Mouse (Mus musculus) myocyte (in vitro differentiated cells): Measurements from ENCODE around the gene Hpd. TPM values are rescaled to one million over a fixed set of nuclear protein-coding genes. Genes with fewer than 3 reads are reported as not detected.

Source experiments
- H3K27me3 ChIP-seq: one replicate; pipeline ENCODE4 v1.6.1; 2011; ENCODE audit not compliant: control insufficient read depth, insufficient read depth, insufficient read length
- H3K36me3 ChIP-seq: one replicate; pipeline ENCODE4 v1.6.1; 2011; ENCODE audit not compliant: control insufficient read depth, insufficient read depth
- H3K4me2 ChIP-seq: one replicate; pipeline ENCODE4 v1.6.1; 2011; ENCODE audit warnings: low read depth, control low read depth
- H3K4me3 ChIP-seq: one replicate; pipeline ENCODE4 v1.5.1; 2011; ENCODE audit warnings: mild to moderate bottlenecking, control low read depth, moderate library complexity
- H3K79me2 ChIP-seq: one replicate; pipeline ENCODE4 v1.6.1; 2011; ENCODE audit not compliant: control insufficient read depth, insufficient read depth
- H3ac ChIP-seq: one replicate; pipeline ENCODE4 v1.6.1; 2011; ENCODE audit not compliant: control insufficient read depth, insufficient read length
- CEBPB ChIP-seq: IDR thresholded peaks from 2 replicates; pipeline ENCODE4 v1.6.1; 2011; ENCODE audit warnings: mild to moderate bottlenecking, moderate library complexity; ENCODE audit not compliant: poor library complexity, insufficient read depth, severe bottlenecking
- E2F4 ChIP-seq: IDR thresholded peaks from one replicate; pipeline ENCODE4 v1.6.1; 2011; ENCODE audit warnings: mild to moderate bottlenecking, control low read depth, moderate library complexity; ENCODE audit not compliant: insufficient read depth
- MAX ChIP-seq: IDR thresholded peaks from one replicate; pipeline ENCODE4 v1.6.1; 2011; ENCODE audit warnings: low read depth, mild to moderate bottlenecking, control low read depth
- MYOD1 ChIP-seq, 3 experiments: IDR thresholded peaks; one replicate each; pipeline ENCODE4 v1.6.1; 2011; ENCODE audit warnings: control low read depth in 2 of 3, low read depth in 2 of 3, mild to moderate bottlenecking in 2 of 3, moderate library complexity in 1 of 3; ENCODE audit not compliant: insufficient read length in 2 of 3, control insufficient read depth in 1 of 3
- MYOG ChIP-seq, 3 experiments: IDR thresholded peaks; one replicate each; pipeline ENCODE4 v1.6.1; 2011; ENCODE audit warnings: control low read depth in 2 of 3, low read depth in 2 of 3, mild to moderate bottlenecking in 2 of 3; ENCODE audit not compliant: insufficient read length in 2 of 3, control insufficient read depth in 1 of 3, insufficient read depth in 1 of 3
- POLR2A ChIP-seq: IDR thresholded peaks from one replicate; pipeline ENCODE4 v1.6.1; 2011; ENCODE audit warnings: low read depth, mild to moderate bottlenecking, control low read depth, moderate library complexity; ENCODE audit not compliant: insufficient read length
- POLR2AphosphoS2 ChIP-seq: IDR thresholded peaks from one replicate; pipeline ENCODE4 v1.6.1; 2011; ENCODE audit warnings: low read depth, control low read depth; ENCODE audit not compliant: insufficient read length
- REST ChIP-seq: IDR thresholded peaks from one replicate; pipeline ENCODE4 v1.6.1; 2011; ENCODE audit warnings: mild to moderate bottlenecking, control low read depth, moderate library complexity; ENCODE audit not compliant: insufficient read depth, insufficient read length
- SRF ChIP-seq: IDR thresholded peaks from one replicate; pipeline ENCODE4 v1.6.1; 2011; ENCODE audit warnings: low read depth; ENCODE audit not compliant: control insufficient read depth, insufficient read length
- TCF12 ChIP-seq: IDR thresholded peaks from one replicate; pipeline ENCODE4 v1.6.1; 2011; ENCODE audit warnings: mild to moderate bottlenecking, control low read depth; ENCODE audit not compliant: poor library complexity, insufficient read depth, severe bottlenecking
- TCF3 ChIP-seq: IDR thresholded peaks from one replicate; pipeline ENCODE4 v1.6.1; 2011; ENCODE audit warnings: low read depth, control low read depth; ENCODE audit not compliant: insufficient read length
- USF1 ChIP-seq: IDR thresholded peaks from one replicate; pipeline ENCODE4 v1.6.1; 2011; ENCODE audit warnings: low read depth, mild to moderate bottlenecking, control low read depth, moderate library complexity
- polyA plus RNA-seq: library from polyadenylated mRNA; unstranded; fragments of >200 nt; fragmentation: generic; extraction: Trizol; gene quantifications from one replicate; pipeline ENCODE4 v1.2.1, GENCODE M21; 2012; ENCODE audit warnings: missing spikeins

The Hpd gene
- not detected for polyA plus RNA-seq

DNA sequence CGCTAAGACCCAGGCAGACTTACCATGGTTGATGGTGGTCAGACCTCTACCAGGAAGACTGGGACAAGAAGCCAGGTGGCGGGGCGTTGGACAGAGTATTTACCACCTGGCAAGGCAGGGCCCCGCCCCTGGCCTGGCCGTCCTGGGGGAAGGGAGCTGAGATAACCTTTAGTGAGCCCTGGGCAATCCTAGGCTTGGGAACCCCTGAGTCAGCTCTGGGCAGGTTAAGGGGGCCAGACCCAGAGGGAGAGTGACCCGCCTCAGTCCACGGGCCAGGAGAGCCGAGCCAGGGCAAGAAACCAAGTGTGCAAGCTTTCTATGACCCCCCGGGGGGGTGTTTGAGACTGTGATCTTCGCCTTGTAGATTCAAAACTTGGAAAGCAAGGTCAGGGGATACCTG is at the start of gene Hpd:
TSS of gene Hpd (minus strand) at position 77 of the 400 bp plus-strand sequence.
- no peaks in the 10 kb centered on the region for H3K79me2 ChIP-seq
- no peaks in the 10 kb centered on the region for H3K27me3 ChIP-seq
- no peaks in the 10 kb centered on the region for H3K36me3 ChIP-seq
- H3ac ChIP-seq, result no peak within 1 kb of the TSS
- TF ChIP-seq POLR2A (no peak), CEBPB (no peak)
- H3K4me3 ChIP-seq, result no peak within 1 kb of the TSS
- no peak within 1 kb of the TSS for H3K4me2 ChIP-seq

DNA sequence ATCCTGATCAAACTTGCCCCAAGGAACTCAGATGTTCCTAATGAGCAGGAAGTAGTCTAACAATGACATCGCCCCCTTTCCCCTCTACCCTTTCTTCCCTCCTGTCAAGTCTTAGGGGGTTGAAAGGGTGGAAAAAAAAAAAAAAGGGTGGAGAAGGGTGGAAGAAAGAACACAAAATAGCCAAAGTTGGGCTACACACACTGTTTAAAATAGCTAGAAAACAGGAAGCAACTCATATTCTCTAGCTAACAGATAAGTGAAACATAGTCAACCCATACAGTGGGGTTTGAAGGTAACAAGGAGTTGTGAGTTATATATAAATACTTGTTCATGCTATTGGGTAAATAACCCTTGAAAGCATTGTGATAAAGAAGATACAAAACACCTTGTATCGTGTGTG is 49.7 kb upstream of the Hpd start:
- peaks cover 3% of the 10 kb centered on the region for H3K36me3 ChIP-seq
- H3K27me3 ChIP-seq, result no peaks in the 10 kb centered on the region
- TF ChIP-seq REST (no peak), MYOG (IDR thresholded peaks at IDR 0.05; ENCODE audit: control insufficient read depth in 1 of 3, insufficient read depth in 1 of 3, insufficient read length in 2 of 3, low read depth in 2 of 3) (no peak), POLR2A (no peak), POLR2AphosphoS2 (no peak), CEBPB (no peak), SRF (no peak), TCF12 (no peak)
- no peak overlapping the region for H3K4me3 ChIP-seq
- H3K4me2 ChIP-seq, result no peak overlapping the region
- H3K79me2 ChIP-seq, result peaks cover 18% of the 10 kb centered on the region
- H3ac ChIP-seq, result no peak overlapping the region

DNA sequence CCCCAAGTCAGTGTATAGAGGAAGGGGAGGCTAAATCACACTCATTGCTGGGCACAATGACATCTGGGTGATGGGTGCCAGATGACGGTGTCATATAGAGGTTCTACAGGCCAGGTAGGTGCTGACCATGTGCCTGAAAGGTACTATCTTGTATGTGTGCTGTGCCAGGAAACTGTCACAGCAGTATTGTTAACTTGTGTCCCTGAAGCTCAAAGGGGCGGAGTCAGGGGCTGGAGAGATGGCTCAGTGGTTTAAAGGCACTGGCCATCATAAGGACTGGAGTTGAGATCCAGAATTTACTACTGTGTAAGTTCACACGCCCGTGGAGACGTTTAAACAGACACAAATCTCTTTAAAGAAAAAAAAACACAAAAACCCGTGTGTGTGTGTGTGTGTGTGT is 46.8 kb upstream of the Hpd start:
- no peak overlapping the region for H3ac ChIP-seq
- no peaks in the 10 kb centered on the region for H3K27me3 ChIP-seq
- H3K4me3 ChIP-seq, result peak overlapping the region; percentile 70
- H3K79me2 ChIP-seq, result peaks cover 18% of the 10 kb centered on the region
- TF ChIP-seq MAX (no peak), USF1 (no peak), MYOG (IDR thresholded peaks at IDR 0.05; ENCODE audit: control insufficient read depth in 1 of 3, insufficient read depth in 1 of 3, insufficient read length in 2 of 3, low read depth in 2 of 3) (no peak), POLR2AphosphoS2 (no peak)
- peak overlapping the region; percentile 89 for H3K4me2 ChIP-seq
- peaks cover 3% of the 10 kb centered on the region for H3K36me3 ChIP-seq

DNA sequence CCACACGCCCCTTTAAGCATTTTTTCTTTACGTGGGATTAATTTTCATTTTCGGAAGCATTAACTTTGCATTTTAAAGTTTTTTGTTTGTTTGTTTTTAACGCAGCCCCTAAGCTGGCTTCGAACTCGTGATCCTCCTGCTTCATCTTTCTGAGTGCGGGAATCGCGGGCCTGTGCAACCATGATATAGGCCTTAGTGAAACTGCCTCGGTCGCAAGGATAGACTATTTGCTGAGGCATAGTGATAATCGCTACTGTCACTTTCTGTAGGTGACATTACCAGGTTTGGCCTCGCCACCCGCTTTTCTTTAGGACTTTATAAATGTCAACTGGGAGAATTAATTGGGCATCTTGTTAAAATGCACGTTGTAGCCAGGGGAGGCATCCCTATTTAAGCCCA is 46.0 kb upstream of the Hpd start:
- H3K27me3 ChIP-seq, result no peaks in the 10 kb centered on the region
- peaks cover 3% of the 10 kb centered on the region for H3K36me3 ChIP-seq
- peak overlapping the region; percentile 89 for H3K4me2 ChIP-seq
- H3ac ChIP-seq, result no peak overlapping the region
- peak overlapping the region; percentile 70 for H3K4me3 ChIP-seq
- TF ChIP-seq TCF3, result no peak
- no peak for TF ChIP-seq USF1
- TF ChIP-seq MYOG (IDR thresholded peaks at IDR 0.05; ENCODE audit: control insufficient read depth in 1 of 3, insufficient read depth in 1 of 3, insufficient read length in 2 of 3, low read depth in 2 of 3), result no peak
- TF ChIP-seq POLR2AphosphoS2, result no peak
- TF ChIP-seq MAX, result no peak
- no peak for TF ChIP-seq TCF12
- no peak for TF ChIP-seq POLR2A
- no peak for TF ChIP-seq MYOD1 (IDR thresholded peaks at IDR 0.05; ENCODE audit: control insufficient read depth in 1 of 3, insufficient read length in 2 of 3, low read depth in 2 of 3)
- TF ChIP-seq SRF, result no peak
- no peak for TF ChIP-seq E2F4
- TF ChIP-seq REST, result no peak
- no peak for TF ChIP-seq CEBPB
- H3K79me2 ChIP-seq, result peaks cover 18% of the 10 kb centered on the region

DNA sequence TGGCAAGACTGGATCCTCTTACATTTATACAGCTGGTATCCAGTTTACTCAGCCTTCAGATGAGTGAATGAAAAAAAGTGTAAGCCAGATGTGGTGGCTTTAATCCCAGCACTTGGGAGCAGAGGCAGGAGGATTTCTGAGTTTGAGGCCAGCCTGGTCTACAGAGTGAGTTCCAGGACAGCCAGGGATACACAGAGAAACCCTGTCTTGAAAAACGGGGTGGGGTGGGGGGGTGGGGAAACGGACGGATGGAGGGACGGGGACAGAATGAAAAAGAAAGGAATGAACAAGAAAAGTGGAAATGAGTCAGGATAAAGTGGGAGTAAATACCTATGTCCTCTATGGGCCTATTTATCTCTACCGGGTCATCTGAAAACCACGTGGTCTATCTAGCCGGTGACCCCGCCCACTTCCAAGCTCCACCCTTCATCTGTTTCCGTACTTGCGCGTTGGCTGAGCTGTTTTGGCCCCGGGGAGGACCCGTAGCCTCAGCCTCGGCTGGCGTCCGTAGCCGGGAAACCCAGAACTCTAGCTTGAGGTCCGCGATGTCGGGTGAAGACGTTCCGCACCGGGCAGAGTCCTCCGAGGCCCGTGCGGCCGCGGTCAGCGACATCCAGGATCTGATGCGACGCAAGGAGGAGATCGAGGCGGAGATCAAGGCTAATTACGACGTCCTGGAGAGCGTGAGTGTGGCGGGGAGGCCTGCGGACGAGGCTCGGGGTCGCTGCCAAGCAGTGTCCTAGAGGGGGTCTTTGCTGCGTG is 45.4 kb upstream of the Hpd start:
- Histone ChIP-seq H3K27me3 (no peaks in the 10 kb centered on the region), H3K79me2 (peaks cover 18% of the 10 kb centered on the region), H3ac (no peak overlapping the region), H3K4me2 (peak overlapping the region; percentile 89), H3K4me3 (peak overlapping the region; percentile 70), H3K36me3 (peaks cover 3% of the 10 kb centered on the region)
- TF ChIP-seq MYOG (IDR thresholded peaks at IDR 0.05; ENCODE audit: control insufficient read depth in 1 of 3, insufficient read depth in 1 of 3, insufficient read length in 2 of 3, low read depth in 2 of 3), result peak in 1 of 3 experiments; percentile 17
- peak; percentile 93 for TF ChIP-seq USF1
- TF ChIP-seq REST, result no peak
- no peak for TF ChIP-seq SRF
- TF ChIP-seq CEBPB, result no peak
- peak; percentile 62 for TF ChIP-seq POLR2A
- TF ChIP-seq MYOD1 (IDR thresholded peaks at IDR 0.05; ENCODE audit: control insufficient read depth in 1 of 3, insufficient read length in 2 of 3, low read depth in 2 of 3), result peak in 1 of 3 experiments; percentile 3
- no peak for TF ChIP-seq TCF3
- peak; percentile 41 for TF ChIP-seq MAX
- peak; percentile 69 for TF ChIP-seq E2F4
- peak; percentile 39 for TF ChIP-seq POLR2AphosphoS2
